Mouse (Mus musculus): ENCODE results near the gene Figla. TPM values are rescaled to one million over a fixed set of nuclear protein-coding genes. Genes with fewer than 3 reads are reported as not detected.

The Figla gene
- polyA plus RNA-seq, 1 experiment = not detected

DNA sequence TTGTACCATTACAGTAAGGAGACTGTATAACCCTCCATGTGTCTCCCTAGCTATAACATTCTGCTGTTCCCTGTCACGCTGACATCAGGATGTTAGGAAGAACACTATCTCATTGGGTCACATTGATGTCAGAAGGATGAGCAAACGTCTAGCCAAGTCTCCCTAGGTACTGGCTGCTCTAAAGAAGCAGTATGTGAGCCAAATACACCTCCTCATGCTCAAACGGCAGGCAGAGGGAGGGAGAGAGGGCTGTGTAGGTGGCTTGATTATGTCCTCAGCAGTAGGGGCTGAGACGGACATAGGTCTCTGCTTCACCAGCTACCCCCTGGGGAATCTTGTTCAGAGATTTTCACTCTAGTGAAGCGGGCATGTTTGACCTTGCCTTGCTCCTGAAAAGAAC, 51.2 kb downstream of the Figla start:
- DNase-seq (ENCODE audit: extremely low spot score in 1 of 2, low spot score in 1 of 2) = peak in 1 of 2 experiments; percentile 62

GRCm38 (mm10) chr6:86069009-86069408, 53.0 kb downstream of the Figla start:
- peak in 1 of 2 experiments; percentile 65 for DNase-seq (ENCODE audit: extremely low spot score in 1 of 2, low spot score in 1 of 2)

- no peak for DNase-seq (ENCODE audit: extremely low spot score in 1 of 2, low spot score in 1 of 2)
Measured at GRCm38 (mm10) chr6:86069856-86070255, 53.9 kb downstream of the Figla start.

DNA sequence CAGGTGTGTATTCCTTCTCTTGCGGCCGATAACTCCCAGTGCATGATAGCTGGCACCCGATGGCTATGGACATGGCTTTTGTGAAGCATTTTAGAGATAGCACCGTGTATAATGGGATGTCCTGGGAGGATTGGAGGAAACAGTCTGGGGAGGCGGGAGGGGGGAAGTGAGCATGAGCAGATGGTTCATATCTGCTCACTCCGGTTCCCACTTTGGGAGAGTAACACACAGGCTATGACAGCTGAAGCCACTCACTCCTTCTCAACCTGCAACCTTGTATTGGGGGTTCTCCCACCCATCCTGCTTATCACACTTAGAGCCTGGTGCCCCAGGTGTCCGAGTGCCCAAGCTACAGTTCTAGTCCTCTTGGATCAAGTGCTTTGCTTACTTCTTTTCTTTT, 54.3 kb downstream of the Figla start:
- DNase-seq (ENCODE audit: extremely low spot score in 1 of 2, low spot score in 1 of 2) = no peak

Other genes with a start within 250 kb of the Figla start
- gene Nat8f6, start 195.2 kb upstream of the Figla start, polyA plus RNA-seq (2012; rRNA removed) = 1.3 and 1.7 TPM in 2 replicates
- gene Nat8f5, start 195.2 kb upstream of the Figla start, polyA plus RNA-seq (2012; rRNA removed) = 4.6 and 6.3 TPM in 2 replicates
- 2.8 and 3.5 TPM in 2 replicates for gene Nat8, start 184.1 kb upstream of the Figla start, polyA plus RNA-seq (2012; rRNA removed)
- gene Nat8f2, start 147.0 kb upstream of the Figla start, polyA plus RNA-seq (2012; rRNA removed) = 0.32 TPM in 2 replicates
- gene Nat8f4, start 111.3 kb upstream of the Figla start, polyA plus RNA-seq (2012; rRNA removed) = 8.7 and 8.9 TPM in 2 replicates
- 96.5 and 102 TPM in 2 replicates for gene Tprkb, start 104.3 kb upstream of the Figla start, polyA plus RNA-seq (2012; rRNA removed)
- 35.5 and 36.2 TPM in 2 replicates for gene Nat8f1, start 100.5 kb upstream of the Figla start, polyA plus RNA-seq (2012; rRNA removed)
- 102 and 105 TPM in 2 replicates for gene Dusp11, start 54.5 kb upstream of the Figla start, polyA plus RNA-seq (2012; rRNA removed)
- gene Add2, start 12.5 kb downstream of the Figla start, polyA plus RNA-seq (2012; rRNA removed) = 100 and 108 TPM in 2 replicates
- 19.4 and 20.2 TPM in 2 replicates for gene Tgfa, start 179.1 kb downstream of the Figla start, polyA plus RNA-seq (2012; rRNA removed)